Mouse (Mus musculus): ENCODE results near the gene Evi2. TPM values are rescaled to one million over a fixed set of nuclear protein-coding genes. Genes with fewer than 3 reads are reported as not detected.

Gene Evi2
- polyA plus RNA-seq (2014; fragmentation: Nextera tagmentation; extraction: Ambion mirVana), result 1.2 and 1.7 TPM in 2 replicates

GRCm38 (mm10) chr11:79530333-79530761 lies at the start of gene Evi2, which contains the start of gene Evi2a:
Evi2 (minus strand) TSS chr11:79530589.
Evi2a (minus strand) TSS chr11:79530609.
- Histone ChIP-seq H3K4me2 (peak within 1 kb of the TSS; percentile 42), H3K4me1 (replicated peaks; ENCODE audit: control insufficient read depth, insufficient read depth, low read length) (peaks cover 49% of the 10 kb centered on the region), H3K36me3 (ENCODE audit: control insufficient read depth, insufficient read depth, low read length) (peaks cover 4% of the 10 kb centered on the region; the same call in 1 of the 2 replicates), H3K27me3 (replicated peaks; ENCODE audit: control insufficient read depth, insufficient read depth, low read length) (no peaks in the 10 kb centered on the region), H3K9ac (ENCODE audit: low read depth, low read length) (no peak within 1 kb of the TSS), H3K27ac (ENCODE audit: low read depth, low read length) (no peak within 1 kb of the TSS), H3K4me3 (ENCODE audit: low read depth, low read length) (peak within 1 kb of the TSS; percentile 26; the same call in 1 of the 2 replicates), H3K9me3 (ENCODE audit: control insufficient read depth, low read length) (no peaks in the 10 kb centered on the region)
- ATAC-seq (replicated peaks; ENCODE audit: low FRiP score), result no peak
- DNase-seq (ENCODE audit: low spot score), result no peak
- 47% methylated on average over 7 of the region's 7 CpGs for WGBS

GRCm38 (mm10) chr11:79577741-79578140 lies 47.4 kb upstream of the Evi2 start:
- no peak; the same call in 1 of the 2 replicates for ATAC-seq (replicated peaks; ENCODE audit: low FRiP score)
- H3K4me3 ChIP-seq (ENCODE audit: low read depth, low read length), result no peak overlapping the region
- no peaks in the 10 kb centered on the region for H3K4me1 ChIP-seq (replicated peaks; ENCODE audit: control insufficient read depth, insufficient read depth, low read length)
- 40% methylated on average over 5 of the region's 5 CpGs for WGBS
- no peak overlapping the region for H3K9ac ChIP-seq (ENCODE audit: low read depth, low read length)
- H3K9me3 ChIP-seq (ENCODE audit: control insufficient read depth, low read length), result no peaks in the 10 kb centered on the region
- H3K36me3 ChIP-seq (ENCODE audit: control insufficient read depth, insufficient read depth, low read length), result no peaks in the 10 kb centered on the region
- peak; percentile 46 for DNase-seq (ENCODE audit: low spot score)
- no peak overlapping the region for H3K27ac ChIP-seq (ENCODE audit: low read depth, low read length)
- no peak overlapping the region for H3K4me2 ChIP-seq
- no peaks in the 10 kb centered on the region for H3K27me3 ChIP-seq (replicated peaks; ENCODE audit: control insufficient read depth, insufficient read depth, low read length)

GRCm38 (mm10) chr11:79575383-79576073 lies 45.1 kb upstream of the Evi2 start:
- Histone ChIP-seq H3K27me3 (replicated peaks; ENCODE audit: control insufficient read depth, insufficient read depth, low read length) (no peaks in the 10 kb centered on the region), H3K9me3 (ENCODE audit: control insufficient read depth, low read length) (no peaks in the 10 kb centered on the region), H3K36me3 (ENCODE audit: control insufficient read depth, insufficient read depth, low read length) (0 out of 2 replicates have a peak, but pooled peaks cover 2% of the 10 kb centered on the region), H3K4me2 (no peak overlapping the region), H3K4me3 (ENCODE audit: low read depth, low read length) (no peak overlapping the region), H3K27ac (ENCODE audit: low read depth, low read length) (no peak overlapping the region), H3K9ac (ENCODE audit: low read depth, low read length) (no peak overlapping the region), H3K4me1 (replicated peaks; ENCODE audit: control insufficient read depth, insufficient read depth, low read length) (no peaks in the 10 kb centered on the region)
- ATAC-seq (replicated peaks; ENCODE audit: low FRiP score) (no peak), DNase-seq (ENCODE audit: low spot score) (no peak)
- WGBS, result 88% methylated on average over 14 of the region's 14 CpGs

GRCm38 (mm10) chr11:79573836-79574235 lies 43.4 kb upstream of the Evi2 start:
- Histone ChIP-seq H3K9me3 (ENCODE audit: control insufficient read depth, low read length) (no peaks in the 10 kb centered on the region), H3K4me1 (replicated peaks; ENCODE audit: control insufficient read depth, insufficient read depth, low read length) (no peaks in the 10 kb centered on the region), H3K4me2 (no peak overlapping the region), H3K9ac (ENCODE audit: low read depth, low read length) (no peak overlapping the region), H3K27ac (ENCODE audit: low read depth, low read length) (no peak overlapping the region), H3K27me3 (replicated peaks; ENCODE audit: control insufficient read depth, insufficient read depth, low read length) (no peaks in the 10 kb centered on the region), H3K4me3 (ENCODE audit: low read depth, low read length) (no peak overlapping the region), H3K36me3 (ENCODE audit: control insufficient read depth, insufficient read depth, low read length) (0 out of 2 replicates have a peak, but pooled peaks cover 3% of the 10 kb centered on the region)
- ATAC-seq (replicated peaks; ENCODE audit: low FRiP score) (no peak), DNase-seq (ENCODE audit: low spot score) (no peak)
- WGBS, result 81% methylated on average over 3 of the region's 3 CpGs

GRCm38 (mm10) chr11:79570319-79570718 lies 39.9 kb upstream of the Evi2 start:
- Histone ChIP-seq H3K4me2 (no peak overlapping the region), H3K36me3 (ENCODE audit: control insufficient read depth, insufficient read depth, low read length) (peaks cover 15% of the 10 kb centered on the region), H3K9ac (ENCODE audit: low read depth, low read length) (no peak overlapping the region), H3K27ac (ENCODE audit: low read depth, low read length) (no peak overlapping the region), H3K4me3 (ENCODE audit: low read depth, low read length) (no peak overlapping the region), H3K9me3 (ENCODE audit: control insufficient read depth, low read length) (no peaks in the 10 kb centered on the region), H3K4me1 (replicated peaks; ENCODE audit: control insufficient read depth, insufficient read depth, low read length) (no peaks in the 10 kb centered on the region), H3K27me3 (replicated peaks; ENCODE audit: control insufficient read depth, insufficient read depth, low read length) (no peaks in the 10 kb centered on the region)
- DNase-seq (ENCODE audit: low spot score) (no peak), ATAC-seq (replicated peaks; ENCODE audit: low FRiP score) (no peak)
- 88% methylated on average over 2 of the region's 2 CpGs for WGBS

- H3K36me3 ChIP-seq (ENCODE audit: control insufficient read depth, insufficient read depth, low read length), result peaks cover 17% of the 10 kb centered on the region
- no peak for DNase-seq (ENCODE audit: low spot score)
- H3K4me2 ChIP-seq, result no peak overlapping the region
- no peaks in the 10 kb centered on the region for H3K27me3 ChIP-seq (replicated peaks; ENCODE audit: control insufficient read depth, insufficient read depth, low read length)
- no peaks in the 10 kb centered on the region for H3K9me3 ChIP-seq (ENCODE audit: control insufficient read depth, low read length)
- no peak overlapping the region for H3K27ac ChIP-seq (ENCODE audit: low read depth, low read length)
- ATAC-seq (replicated peaks; ENCODE audit: low FRiP score), result no peak
- H3K9ac ChIP-seq (ENCODE audit: low read depth, low read length), result no peak overlapping the region
- no peak overlapping the region for H3K4me3 ChIP-seq (ENCODE audit: low read depth, low read length)
- 90% methylated on average over 11 of the region's 11 CpGs for WGBS
- H3K4me1 ChIP-seq (replicated peaks; ENCODE audit: control insufficient read depth, insufficient read depth, low read length), result no peaks in the 10 kb centered on the region
Observed at GRCm38 (mm10) chr11:79568197-79568911, 38.0 kb upstream of the Evi2 start.

GRCm38 (mm10) chr11:79566947-79567346 lies 36.6 kb upstream of the Evi2 start:
- no peak overlapping the region for H3K4me3 ChIP-seq (ENCODE audit: low read depth, low read length)
- DNase-seq (ENCODE audit: low spot score) (no peak), ATAC-seq (replicated peaks; ENCODE audit: low FRiP score) (no peak)
- H3K9ac ChIP-seq (ENCODE audit: low read depth, low read length), result no peak overlapping the region
- no peak overlapping the region for H3K27ac ChIP-seq (ENCODE audit: low read depth, low read length)
- H3K9me3 ChIP-seq (ENCODE audit: control insufficient read depth, low read length), result no peaks in the 10 kb centered on the region
- no peaks in the 10 kb centered on the region for H3K27me3 ChIP-seq (replicated peaks; ENCODE audit: control insufficient read depth, insufficient read depth, low read length)
- WGBS, result 65% methylated on average over 1 of the region's 1 CpGs
- no peaks in the 10 kb centered on the region for H3K4me1 ChIP-seq (replicated peaks; ENCODE audit: control insufficient read depth, insufficient read depth, low read length)
- peaks cover 17% of the 10 kb centered on the region for H3K36me3 ChIP-seq (ENCODE audit: control insufficient read depth, insufficient read depth, low read length)
- H3K4me2 ChIP-seq, result no peak overlapping the region

- Histone ChIP-seq H3K27ac (ENCODE audit: low read depth, low read length) (no peak overlapping the region), H3K4me1 (replicated peaks; ENCODE audit: control insufficient read depth, insufficient read depth, low read length) (no peaks in the 10 kb centered on the region), H3K9me3 (ENCODE audit: control insufficient read depth, low read length) (no peaks in the 10 kb centered on the region), H3K27me3 (replicated peaks; ENCODE audit: control insufficient read depth, insufficient read depth, low read length) (no peaks in the 10 kb centered on the region), H3K36me3 (ENCODE audit: control insufficient read depth, insufficient read depth, low read length) (peaks cover 14% of the 10 kb centered on the region), H3K4me3 (ENCODE audit: low read depth, low read length) (no peak overlapping the region), H3K4me2 (no peak overlapping the region), H3K9ac (ENCODE audit: low read depth, low read length) (no peak overlapping the region)
- ATAC-seq (replicated peaks; ENCODE audit: low FRiP score) (no peak), DNase-seq (ENCODE audit: low spot score) (no peak)
- 92% methylated on average over 7 of the region's 7 CpGs for WGBS
Observed at GRCm38 (mm10) chr11:79563493-79563892, 33.1 kb upstream of the Evi2 start.

Data from liver, embryonic 11.5 days (tissue).